Mouse (Mus musculus) layer of hippocampus, adult 2 months (tissue): ENCODE measurements around the gene Trem2. TPM values are rescaled to one million over a fixed set of nuclear protein-coding genes. Genes with fewer than 3 reads are reported as not detected.

Experiments
- DNase-seq, 2 experiments: peaks; one replicate each; pipeline ENCODE4 v3.0.0; 2022; ENCODE audit warnings: low spot score in 2 of 2
- H3K27ac ChIP-seq: fragments of 200-600 bp; 2 replicates; pipeline ENCODE4 v1.8.1; 2022
- H3K4me3 ChIP-seq: fragments of 200-600 bp; 2 replicates; pipeline ENCODE4 v1.8.1; 2022; ENCODE audit warnings: mild to moderate bottlenecking
- CTCF ChIP-seq: fragments of 200-600 bp; conservative IDR thresholded peaks from 2 replicates; pipeline ENCODE4 v1.8.1; 2022; ENCODE audit warnings: antibody characterized with exemption, mild to moderate bottlenecking, moderate library complexity
- total RNA-seq, 2 experiments: library from RNA; stranded (reverse); gene quantifications; 2 replicates each; pipeline ENCODE4 v1.2.3; 2021

Gene Trem2
- total RNA-seq, 2 experiments from 2014 or later = 10.1 to 10.6 TPM

- TF ChIP-seq CTCF = no peak
- Histone ChIP-seq H3K27ac (0 out of 2 replicates have a peak overlapping the region, but pooled peaks have one; percentile 1), H3K4me3 (no peak overlapping the region)
- peak in 1 of 2 experiments; percentile 39 for DNase-seq
Observed at GRCm38 (mm10) chr17:48392616-48393015, 46.4 kb downstream of the Trem2 start.

- no peak overlapping the region for H3K4me3 ChIP-seq
- no peak for DNase-seq
- TF ChIP-seq CTCF = no peak
- H3K27ac ChIP-seq = no peak overlapping the region
Observed at GRCm38 (mm10) chr17:48401710-48402109, 55.5 kb downstream of the Trem2 start.

- no peak overlapping the region for H3K27ac ChIP-seq
- no peak overlapping the region for H3K4me3 ChIP-seq
- DNase-seq = no peak
- TF ChIP-seq CTCF = no peak
Observed at GRCm38 (mm10) chr17:48402751-48403150, 56.5 kb downstream of the Trem2 start.

Other genes with a start within 250 kb of the Trem2 start
- gene 9830107B12Rik, start 200.1 kb upstream of the Trem2 start, total RNA-seq = not detected
- not detected for gene A530064D06Rik, start 179.1 kb upstream of the Trem2 start, total RNA-seq
- gene Trem1, start 113.6 kb upstream of the Trem2 start, total RNA-seq = not detected
- not detected for gene Trem3, start 98.6 kb upstream of the Trem2 start, total RNA-seq
- not detected for gene Treml4, start 82.1 kb upstream of the Trem2 start, total RNA-seq
- under 1 TPM; 0.25 to 0.36 TPM for gene Treml2, start 46.9 kb upstream of the Trem2 start, total RNA-seq
- gene B430306N03Rik, start 30.3 kb upstream of the Trem2 start, total RNA-seq = not detected
- gene Treml1, start 13.5 kb downstream of the Trem2 start, total RNA-seq = not detected
- gene Nfya, start 63.5 kb downstream of the Trem2 start, total RNA-seq = 10 to 100 TPM; 21.4 to 26.7 TPM
- 10 to 100 TPM; 11.1 to 15.1 TPM for gene Oard1, start 63.6 kb downstream of the Trem2 start, total RNA-seq
- under 1 TPM in 1 of 2 experiments, not detected in 1; 0.33 TPM for gene Apobec2, start 86.5 kb downstream of the Trem2 start, total RNA-seq
- not detected for gene Tspo2, start 105.1 kb downstream of the Trem2 start, total RNA-seq
- under 1 TPM; 0.37 to 0.92 TPM for gene Unc5cl, start 108.5 kb downstream of the Trem2 start, total RNA-seq